Mouse (Mus musculus) gastrocnemius, postnatal 25 days (tissue): ENCODE data around the gene Wnk2. TPM values are rescaled to one million over a fixed set of nuclear protein-coding genes. Genes with fewer than 3 reads are reported as not detected.

Source experiments
- DNase-seq: peaks from one replicate; pipeline ENCODE4 v3.0.0; 2022
- total RNA-seq, 2 experiments: library from RNA; stranded (reverse); gene quantifications; 1 replicate in 1 of 2; 2 replicates in 1 of 2; pipeline ENCODE4 v1.2.3; 2021

The Wnk2 gene
- total RNA-seq, 2 experiments from 2014 or later: 51.0 to 62.2 TPM

GRCm38 (mm10) chr13:49143323-49143722 lies 4.5 kb downstream of the Wnk2 start:
- no peak for DNase-seq

GRCm38 (mm10) chr13:49142396-49142795 lies 5.4 kb downstream of the Wnk2 start:
- peak; percentile 53 for DNase-seq

GRCm38 (mm10) chr13:49140567-49140966 lies 7.2 kb downstream of the Wnk2 start:
- no peak for DNase-seq

GRCm38 (mm10) chr13:49134491-49134890 lies 13.3 kb downstream of the Wnk2 start:
- peak; percentile 75 for DNase-seq

- DNase-seq: no peak
Measured at GRCm38 (mm10) chr13:49133125-49133524, 14.7 kb downstream of the Wnk2 start.

- DNase-seq: no peak
Measured at GRCm38 (mm10) chr13:49131946-49132687, 15.7 kb downstream of the Wnk2 start.

GRCm38 (mm10) chr13:49131342-49131855 lies 16.4 kb downstream of the Wnk2 start:
- no peak for DNase-seq

- peak; percentile 70 for DNase-seq
Measured at GRCm38 (mm10) chr13:49129845-49130244, 18.0 kb downstream of the Wnk2 start.

- no peak for DNase-seq
Measured at GRCm38 (mm10) chr13:49129154-49129553, 18.7 kb downstream of the Wnk2 start.

GRCm38 (mm10) chr13:49127844-49128631 lies 19.8 kb downstream of the Wnk2 start:
- peak; percentile 65 for DNase-seq

- DNase-seq: no peak
Measured at GRCm38 (mm10) chr13:49122106-49122505, 25.7 kb downstream of the Wnk2 start.

GRCm38 (mm10) chr13:49117563-49117962 lies 30.3 kb downstream of the Wnk2 start:
- no peak for DNase-seq

- DNase-seq: no peak
Measured at GRCm38 (mm10) chr13:49114921-49115320, 32.9 kb downstream of the Wnk2 start.

GRCm38 (mm10) chr13:49114116-49114515 lies 33.7 kb downstream of the Wnk2 start:
- DNase-seq: peak; percentile 73

GRCm38 (mm10) chr13:49113345-49113744 lies 34.5 kb downstream of the Wnk2 start:
- DNase-seq: no peak

- no peak for DNase-seq
Measured at GRCm38 (mm10) chr13:49112652-49113051, 35.2 kb downstream of the Wnk2 start.

GRCm38 (mm10) chr13:49109665-49110064 lies 38.1 kb downstream of the Wnk2 start:
- no peak for DNase-seq

- no peak for DNase-seq
Measured at GRCm38 (mm10) chr13:49108119-49108846, 39.5 kb downstream of the Wnk2 start.

GRCm38 (mm10) chr13:49103913-49104312 lies 43.9 kb downstream of the Wnk2 start:
- no peak for DNase-seq

GRCm38 (mm10) chr13:49103235-49103634 lies 44.6 kb downstream of the Wnk2 start:
- DNase-seq: no peak

GRCm38 (mm10) chr13:49100417-49100816 lies 47.4 kb downstream of the Wnk2 start:
- DNase-seq: no peak

GRCm38 (mm10) chr13:49096826-49097225 lies 51.0 kb downstream of the Wnk2 start:
- no peak for DNase-seq

- DNase-seq: no peak
Measured at GRCm38 (mm10) chr13:49094667-49095066, 53.1 kb downstream of the Wnk2 start.
